16 mouse cellular contexts compared by ENCODE assay signal in the genomic region with DNA sequence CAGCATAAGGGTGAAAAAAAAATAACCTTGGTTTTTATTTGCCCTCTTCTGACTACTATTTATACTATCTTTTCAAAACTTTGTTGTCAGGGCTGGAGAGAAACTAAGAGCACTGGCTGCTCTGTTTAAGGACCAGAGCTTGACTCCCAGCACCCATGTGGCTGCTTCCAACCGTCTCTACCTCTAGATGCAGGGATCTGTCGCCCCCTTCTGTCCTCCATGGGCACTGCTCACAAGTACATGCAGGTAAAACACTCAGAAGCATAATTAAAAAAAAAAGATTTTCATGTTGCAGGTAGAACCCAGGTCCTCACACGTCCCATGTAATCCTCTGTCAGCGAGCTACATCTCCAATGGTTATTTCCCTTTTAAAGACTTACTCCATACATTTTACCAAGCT.
DNase-seq lines count a peak whose midpoint lies in the region; ATAC-seq and TF ChIP-seq lines count a peak whose summit lies in the region.
"Had no signal": no experiment of that assay in that cellular context is flagged by ENCODE, and none has a peak within 500 bp of the region (broad histone marks: within the 10 kb centered on the region; RNA-seq: fewer than 3 reads in every experiment).

No protein-coding gene starts in this region.

- no peak overlapping the region for H3K9ac ChIP-seq in kidney, postnatal 0 days (ENCODE audit: low read depth, low read length)
- no peak overlapping the region for H3K9ac ChIP-seq in midbrain, embryonic 11.5 days (ENCODE audit: low read length)
- H3K9ac ChIP-seq in midbrain, embryonic 16.5 days (ENCODE audit: low read depth, low read length), result no peak overlapping the region
- no peak overlapping the region for H3K9ac ChIP-seq in MEL (ENCODE audit: control insufficient read depth, low read depth, low read length, poor library complexity, severe bottlenecking)
- H3K9ac ChIP-seq: hindbrain, embryonic 14.5 days; liver, embryonic 13.5 days; neural tube, embryonic 15.5 days had no signal

- no peak for TF ChIP-seq POLR2A in MEL (IDR thresholded peaks at IDR 0.05; ENCODE audit: control insufficient read depth in 1 of 2, insufficient read depth in 1 of 2, low read depth in 1 of 2, low read length in 2 of 2, poor library complexity in 1 of 2)
- TF ChIP-seq POLR2A in thymus, adult 2 months (IDR thresholded peaks at IDR 0.05; ENCODE audit: control insufficient read depth, extremely low read depth, insufficient read depth, low read length, poor library complexity), result no peak

- no peaks in the 10 kb centered on the region for H3K4me1 ChIP-seq in kidney, postnatal 0 days (replicated peaks; ENCODE audit: insufficient read depth, low read length)
- H3K4me1 ChIP-seq in midbrain, embryonic 11.5 days (ENCODE audit: control insufficient read depth, insufficient read depth, low read length), result no peaks in the 10 kb centered on the region
- no peaks in the 10 kb centered on the region for H3K4me1 ChIP-seq in midbrain, embryonic 16.5 days (ENCODE audit: control insufficient read depth, insufficient read depth, low read length)
- peaks cover 8 to 16% of the 10 kb centered on the region in 2 experiments for H3K4me1 ChIP-seq in MEL (ENCODE audit: control insufficient read depth in 1 of 2, insufficient read depth in 2 of 2, low read length in 2 of 2)
- H3K4me1 ChIP-seq in thymus, adult 2 months (replicated peaks; ENCODE audit: control insufficient read depth, insufficient read depth, low read length), result no peaks in the 10 kb centered on the region

- H3K27me3 ChIP-seq in kidney, postnatal 0 days (ENCODE audit: insufficient read depth, low read length), result no peaks in the 10 kb centered on the region
- no peaks in the 10 kb centered on the region for H3K27me3 ChIP-seq in midbrain, embryonic 11.5 days (ENCODE audit: control insufficient read depth, insufficient read depth, low read length)
- H3K27me3 ChIP-seq in midbrain, embryonic 16.5 days (ENCODE audit: control insufficient read depth, insufficient read depth, low read depth, low read length), result no peaks in the 10 kb centered on the region
- no peaks in the 10 kb centered on the region for H3K27me3 ChIP-seq in MEL (ENCODE audit: control insufficient read depth in 1 of 2, insufficient read depth in 2 of 2, low read length in 2 of 2)
- H3K27me3 ChIP-seq in thymus, adult 2 months (ENCODE audit: control insufficient read depth, insufficient read depth, low read length), result no peaks in the 10 kb centered on the region
- H3K27me3 ChIP-seq: liver, embryonic 13.5 days; neural tube, embryonic 15.5 days had no signal

- TF ChIP-seq CTCF in kidney, postnatal 0 days (IDR thresholded peaks at IDR 0.05; ENCODE audit: low read depth), result peak; percentile 27; the same call in 1 of the 2 replicates
- TF ChIP-seq CTCF in MEL (IDR thresholded peaks at IDR 0.05 in 2 of 3, conservative IDR thresholded peaks at IDR 0.05 in 1 of 3; ENCODE audit: control insufficient read depth in 1 of 3, insufficient read depth in 1 of 3, low read depth in 2 of 3, low read length in 3 of 3, poor library complexity in 1 of 3, severe bottlenecking in 1 of 3), result peak; percentile 22 to 53 (median 51)
- TF ChIP-seq CTCF in thymus, adult 2 months (IDR thresholded peaks at IDR 0.05; ENCODE audit: borderline replicate concordance, control insufficient read depth, extremely low read depth, insufficient read depth, low read length, poor library complexity), result no peak

- no peak for ATAC-seq in kidney, postnatal 0 days (replicated peaks; ENCODE audit: low FRiP score, low read depth)
- ATAC-seq in midbrain, embryonic 11.5 days (ENCODE audit: low FRiP score), result no peak
- ATAC-seq in midbrain, embryonic 16.5 days, result no peak

- H3K27ac ChIP-seq in kidney, postnatal 0 days, result no peak overlapping the region
- no peak overlapping the region for H3K27ac ChIP-seq in midbrain, embryonic 11.5 days (ENCODE audit: low read depth, low read length)
- no peak overlapping the region for H3K27ac ChIP-seq in midbrain, embryonic 16.5 days (ENCODE audit: low read length)
- no peak overlapping the region for H3K27ac ChIP-seq in MEL (ENCODE audit: control insufficient read depth, low read depth, low read length)
- no peak overlapping the region for H3K27ac ChIP-seq in thymus, adult 2 months (ENCODE audit: control insufficient read depth, insufficient read depth, low read length)
- H3K27ac ChIP-seq: hindbrain, embryonic 14.5 days; liver, embryonic 13.5 days; neural tube, embryonic 15.5 days had no signal

- no peak overlapping the region for H3K4me3 ChIP-seq in kidney, postnatal 0 days (replicated peaks; ENCODE audit: low read depth, low read length)
- H3K4me3 ChIP-seq in midbrain, embryonic 11.5 days (ENCODE audit: low read depth, low read length), result no peak overlapping the region
- no peak overlapping the region for H3K4me3 ChIP-seq in midbrain, embryonic 16.5 days (ENCODE audit: low read depth, low read length)
- no peak overlapping the region for H3K4me3 ChIP-seq in MEL (ENCODE audit: control insufficient read depth in 1 of 2, insufficient read depth in 1 of 2, low read depth in 2 of 2, low read length in 2 of 2)
- no peak overlapping the region for H3K4me3 ChIP-seq in thymus, adult 2 months (ENCODE audit: control insufficient read depth, insufficient read depth, low read length)
- H3K4me3 ChIP-seq: liver, embryonic 13.5 days; neural tube, embryonic 15.5 days had no signal

- H3K9me3 ChIP-seq in kidney, postnatal 0 days (replicated peaks; ENCODE audit: low read length), result 0 out of 2 replicates have a peak, but pooled peaks cover 4% of the 10 kb centered on the region
- H3K9me3 ChIP-seq in midbrain, embryonic 11.5 days (ENCODE audit: control insufficient read depth, low read length), result no peaks in the 10 kb centered on the region
- H3K9me3 ChIP-seq in midbrain, embryonic 16.5 days (replicated peaks; ENCODE audit: control insufficient read depth, low read length, poor library complexity, severe bottlenecking), result no peaks in the 10 kb centered on the region
- H3K9me3 ChIP-seq in MEL (replicated peaks; ENCODE audit: insufficient read depth, low read length), result no peaks in the 10 kb centered on the region
- H3K9me3 ChIP-seq: neural tube, embryonic 15.5 days had no signal

- TF ChIP-seq EP300 in MEL (IDR thresholded peaks at IDR 0.05; ENCODE audit: low read depth in 1 of 2, low read length in 2 of 2), result no peak

- TF ChIP-seq RAD21 in MEL (IDR thresholded peaks at IDR 0.05; ENCODE audit: low read depth, low read length), result peak; percentile 54

- no peaks in the 10 kb centered on the region for H3K79me2 ChIP-seq in MEL (ENCODE audit: control insufficient read depth, insufficient read depth, low read length, poor library complexity)

- no peaks in the 10 kb centered on the region for H3K36me3 ChIP-seq in kidney, postnatal 0 days (ENCODE audit: insufficient read depth, low read length)
- H3K36me3 ChIP-seq in midbrain, embryonic 11.5 days (ENCODE audit: control insufficient read depth, insufficient read depth, low read length), result no peaks in the 10 kb centered on the region
- H3K36me3 ChIP-seq in midbrain, embryonic 16.5 days (ENCODE audit: control insufficient read depth, insufficient read depth, low read length), result no peaks in the 10 kb centered on the region; the same call in 1 of the 2 replicates
- peaks cover 0 to 11% of the 10 kb centered on the region in 2 experiments; a peak in 2 of 4 replicates for H3K36me3 ChIP-seq in MEL (ENCODE audit: control insufficient read depth in 1 of 2, insufficient read depth in 2 of 2, low read length in 2 of 2)
- H3K36me3 ChIP-seq in thymus, adult 2 months (ENCODE audit: control insufficient read depth, insufficient read depth, low read length), result no peaks in the 10 kb centered on the region

- 93% methylated on average over 4 of the region's 4 CpGs for WGBS in kidney, postnatal 0 days
- 91% methylated on average over 4 of the region's 4 CpGs for WGBS in midbrain, embryonic 11.5 days
- 90% methylated on average over 4 of the region's 4 CpGs for WGBS in midbrain, embryonic 16.5 days
- 94% methylated on average over 4 of the region's 4 CpGs for WGBS in thymus, adult 2 months

- no peak overlapping the region for H3K4me2 ChIP-seq in kidney, postnatal 0 days (ENCODE audit: low read length)
- H3K4me2 ChIP-seq in midbrain, embryonic 11.5 days, result no peak overlapping the region
- no peak overlapping the region for H3K4me2 ChIP-seq in midbrain, embryonic 16.5 days (ENCODE audit: low read length)
- H3K4me2 ChIP-seq: hindbrain, embryonic 14.5 days; liver, embryonic 13.5 days; neural tube, embryonic 15.5 days had no signal

- DNase-seq in kidney, postnatal 0 days (ENCODE audit: low spot score), result no peak
- no peak for DNase-seq in kidney, adult 18-20 months
- DNase-seq in midbrain, embryonic 11.5 days (ENCODE audit: low spot score, missing footprints), result peak; percentile 35
- DNase-seq in MEL (ENCODE audit: low read depth, low spot score), result peak; percentile 32
- no peak for DNase-seq in thymus, adult 2 months
- no peak for DNase-seq in neural tube, embryonic 10.5 days (ENCODE audit: extremely low spot score, low spot score)
- DNase-seq: cerebellum, adult 8-10 months; gastrocnemius, postnatal 25 days; kidney, adult 2 months; kidney, postnatal 36 days; liver, embryonic 13.5 days; lung, postnatal 36 days; right cerebral cortex, postnatal 25 days had no signal

TF ChIP-seq in MEL, 35 proteins besides CTCF, POLR2A, EP300 and RAD21:
- TF ChIP-seq TAL1 (IDR thresholded peaks at IDR 0.05; ENCODE audit: low read length), result no peak
- no peak for TF ChIP-seq MEF2A (IDR thresholded peaks at IDR 0.05; ENCODE audit: extremely low read depth, insufficient replicate concordance, low read depth, low read length, poor library complexity, severe bottlenecking)
- no peak for TF ChIP-seq E2F4 (IDR thresholded peaks at IDR 0.05; ENCODE audit: borderline replicate concordance, low read depth, low read length)
- TF ChIP-seq POLR2AphosphoS5 (IDR thresholded peaks at IDR 0.05; ENCODE audit: borderline replicate concordance, low read depth, low read length), result no peak
- TF ChIP-seq CHD2 (IDR thresholded peaks at IDR 0.05; ENCODE audit: low read length), result no peak
- TF ChIP-seq ZC3H11A (IDR thresholded peaks at IDR 0.05; ENCODE audit: low read depth, low read length), result peak; percentile 36; the same call in 1 of the 2 replicates
- TF ChIP-seq USF1 (IDR thresholded peaks at IDR 0.05; ENCODE audit: low read depth, low read length), result no peak
- TF ChIP-seq MXI1 (IDR thresholded peaks at IDR 0.05; ENCODE audit: low read depth, low read length), result no peak
- no peak for TF ChIP-seq UBTF (IDR thresholded peaks at IDR 0.05; ENCODE audit: borderline replicate concordance, insufficient read depth, low read depth, low read length)
- TF ChIP-seq SMC3 (IDR thresholded peaks at IDR 0.05; ENCODE audit: low read depth, low read length), result peak; percentile 60
- TF ChIP-seq ETS1 (IDR thresholded peaks at IDR 0.05; ENCODE audit: low read depth, low read length), result no peak
- no peak for TF ChIP-seq NRF1 (IDR thresholded peaks at IDR 0.05; ENCODE audit: insufficient read depth, low read depth, low read length, poor library complexity, severe bottlenecking)
- no peak for TF ChIP-seq SIN3A (IDR thresholded peaks at IDR 0.05; ENCODE audit: low read length)
- no peak for TF ChIP-seq HCFC1 (IDR thresholded peaks at IDR 0.05; ENCODE audit: low read depth, low read length)
- no peak for TF ChIP-seq KAT2A (conservative IDR thresholded peaks at IDR 0.05; ENCODE audit: low read depth, low read length)

Comparison
In these comparisons a context has a peak if more than half of its experiments do, and no peak if none do; other contexts are left out.
1. DNase-seq: peak in midbrain, embryonic 11.5 days (single experiment) and MEL (single experiment); none in kidney, postnatal 0 days (single experiment), kidney, adult 18-20 months (single experiment), thymus, adult 2 months (single experiment) and neural tube, embryonic 10.5 days (single experiment).